Mouse (Mus musculus): Measurements from ENCODE around the gene Cep78.

Cep78 gene

GRCm38 (mm10) chr19:15908016-15908415 is 76.8 kb downstream of the Cep78 start:
- peaks cover 7% of the 10 kb centered on the region; the same call in 1 of the 2 replicates for H3K36me3 ChIP-seq (ENCODE audit: control insufficient read depth, insufficient read depth, low read length, poor library complexity, severe bottlenecking)
- no peak for DNase-seq (ENCODE audit: low read depth, low spot score)
- no peaks in the 10 kb centered on the region for H3K27me3 ChIP-seq (ENCODE audit: control insufficient read depth, insufficient read depth, low read length, poor library complexity, severe bottlenecking)
